Mouse (Mus musculus): ENCODE data around the gene Mrpl41. TPM values are rescaled to one million over a fixed set of nuclear protein-coding genes. Genes with fewer than 3 reads are reported as not detected.

The Mrpl41 gene
- 109 and 125 TPM in 2 replicates for polyA plus RNA-seq (2015; fragmentation: Nextera tagmentation; extraction: Ambion mirVana)

- peak within 1 kb of the TSS; percentile 100 for H3K4me2 ChIP-seq
- peak within 1 kb of the TSS; percentile 87 for H3K9ac ChIP-seq
- peak within 1 kb of the TSS; percentile 84 for H3K4me3 ChIP-seq
- H3K27me3 ChIP-seq (replicated peaks): no peaks in the 10 kb centered on the region
- ATAC-seq (ENCODE audit: extremely low read depth, insufficient number of reproducible peaks, low FRiP score, low TSS enrichment): peak; percentile 99
- peaks cover 22% of the 10 kb centered on the region for H3K4me1 ChIP-seq
- peaks cover 33% of the 10 kb centered on the region for H3K36me3 ChIP-seq
- H3K9me3 ChIP-seq: no peaks in the 10 kb centered on the region
- under 1% methylated on average over 64 of the region's 64 CpGs for WGBS
- peak within 1 kb of the TSS; percentile 95 for H3K27ac ChIP-seq (replicated peaks)
Measured at GRCm38 (mm10) chr2:24974906-24975703, at the start of gene Mrpl41. Gene Mrpl41, minus strand, starts transcription at chr2:24975098.

DNA sequence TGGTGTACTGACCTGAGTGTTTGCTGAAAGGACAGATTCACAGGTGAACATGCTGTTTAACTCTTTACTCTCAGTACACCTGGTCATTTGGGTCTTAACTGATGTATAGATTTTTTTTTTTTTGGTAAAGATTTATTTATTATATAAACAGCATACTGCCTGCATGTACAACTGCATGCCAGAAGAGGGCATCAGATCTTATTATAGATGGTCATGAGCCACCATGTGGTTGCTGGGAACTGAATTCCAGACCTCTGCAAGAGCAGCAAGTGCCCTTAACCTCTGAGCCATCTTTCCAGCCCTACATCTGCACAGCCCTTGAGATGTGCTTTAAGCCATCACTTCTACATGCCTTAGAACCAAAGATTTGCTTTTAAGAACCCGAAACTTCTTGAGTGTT, 47.8 kb upstream of the Mrpl41 start:
- no peaks in the 10 kb centered on the region for H3K27me3 ChIP-seq (replicated peaks)
- no peak overlapping the region for H3K4me3 ChIP-seq
- WGBS: 83% methylated on average over 1 of the region's 1 CpGs
- no peak overlapping the region for H3K27ac ChIP-seq (replicated peaks)
- peaks cover 21% of the 10 kb centered on the region for H3K36me3 ChIP-seq
- no peaks in the 10 kb centered on the region for H3K4me1 ChIP-seq
- ATAC-seq (ENCODE audit: extremely low read depth, insufficient number of reproducible peaks, low FRiP score, low TSS enrichment): no peak
- no peaks in the 10 kb centered on the region for H3K9me3 ChIP-seq
- H3K9ac ChIP-seq: no peak overlapping the region
- no peak overlapping the region for H3K4me2 ChIP-seq

- Histone ChIP-seq H3K4me2 (no peak overlapping the region), H3K27me3 (replicated peaks) (no peaks in the 10 kb centered on the region), H3K4me3 (no peak overlapping the region), H3K9me3 (no peaks in the 10 kb centered on the region), H3K4me1 (no peaks in the 10 kb centered on the region), H3K27ac (replicated peaks) (no peak overlapping the region), H3K36me3 (peaks cover under 1% of the 10 kb centered on the region; the same call in 1 of the 2 replicates), H3K9ac (no peak overlapping the region)
- ATAC-seq (ENCODE audit: extremely low read depth, insufficient number of reproducible peaks, low FRiP score, low TSS enrichment): no peak
Measured at GRCm38 (mm10) chr2:25008250-25008649, 33.4 kb upstream of the Mrpl41 start.

DNA sequence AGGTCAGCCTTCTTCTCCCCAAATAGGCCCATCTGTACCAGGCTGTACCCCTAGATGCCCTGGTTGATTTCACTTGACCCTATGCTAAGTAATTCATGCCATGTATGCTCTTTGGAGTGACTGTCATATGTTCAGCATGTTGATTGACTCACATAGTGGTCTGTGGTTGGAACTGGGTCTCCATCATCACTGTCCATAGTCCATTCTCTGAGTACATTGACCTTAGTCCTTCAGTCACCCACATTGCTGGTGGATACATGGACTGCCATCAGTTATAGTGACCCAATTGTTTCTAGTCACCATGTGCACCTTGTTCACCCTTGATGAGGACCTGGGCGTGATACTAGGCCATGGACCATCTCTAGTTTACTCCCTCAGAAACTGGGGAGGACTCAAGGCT, 31.9 kb upstream of the Mrpl41 start:
- H3K4me2 ChIP-seq: no peak overlapping the region
- no peaks in the 10 kb centered on the region for H3K4me1 ChIP-seq
- no peak overlapping the region for H3K4me3 ChIP-seq
- H3K9ac ChIP-seq: no peak overlapping the region
- H3K27ac ChIP-seq (replicated peaks): no peak overlapping the region
- H3K9me3 ChIP-seq: no peaks in the 10 kb centered on the region
- 83% methylated on average over 1 of the region's 1 CpGs for WGBS
- H3K36me3 ChIP-seq: peaks cover 9% of the 10 kb centered on the region; the same call in 1 of the 2 replicates
- no peaks in the 10 kb centered on the region for H3K27me3 ChIP-seq (replicated peaks)
- ATAC-seq (ENCODE audit: extremely low read depth, insufficient number of reproducible peaks, low FRiP score, low TSS enrichment): no peak

DNA sequence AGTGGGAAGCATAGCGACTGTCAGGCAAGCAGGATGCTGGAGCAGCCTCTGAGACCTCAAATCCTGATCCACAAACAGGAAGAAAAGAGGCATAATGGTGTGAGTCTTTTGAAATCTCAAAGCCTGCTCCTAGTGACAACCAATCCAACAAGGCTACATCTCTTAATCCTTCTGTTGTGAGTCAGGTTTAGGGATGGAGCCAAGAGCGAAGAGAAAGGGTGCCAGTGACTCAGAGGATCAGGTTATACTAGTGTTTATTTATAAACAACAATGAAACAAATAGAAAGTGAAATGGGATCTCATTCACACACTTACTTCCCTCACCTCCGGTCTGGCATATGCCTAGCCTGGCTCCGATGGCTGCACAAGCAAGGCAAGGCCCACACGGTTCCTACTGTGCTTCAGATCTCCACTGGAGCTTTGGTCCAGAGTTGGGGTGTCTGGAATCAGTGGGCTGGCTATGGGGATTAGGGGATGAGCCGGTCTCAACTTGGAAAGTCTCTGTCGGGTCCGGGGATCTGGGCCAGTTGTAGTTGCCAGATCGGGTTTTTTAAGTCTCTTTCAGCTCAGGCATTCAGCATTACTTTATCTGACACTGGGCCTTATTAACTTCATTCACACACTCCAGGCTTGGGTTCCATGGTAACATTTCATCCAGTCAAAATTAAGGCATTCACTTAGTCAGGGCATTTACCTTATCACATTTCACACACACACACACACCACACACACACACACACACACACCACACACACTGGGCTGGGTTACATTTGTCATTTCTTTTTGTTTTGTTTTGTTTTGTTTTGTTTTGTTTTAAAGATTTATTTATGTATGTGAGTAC, 29.3 kb upstream of the Mrpl41 start:
- 76% methylated on average over 9 of the region's 9 CpGs for WGBS
- Histone ChIP-seq H3K4me3 (no peak overlapping the region), H3K36me3 (peaks cover 9% of the 10 kb centered on the region; the same call in 1 of the 2 replicates), H3K4me2 (no peak overlapping the region), H3K9ac (no peak overlapping the region), H3K9me3 (no peaks in the 10 kb centered on the region), H3K27ac (replicated peaks) (no peak overlapping the region), H3K27me3 (replicated peaks) (no peaks in the 10 kb centered on the region), H3K4me1 (no peaks in the 10 kb centered on the region)
- ATAC-seq (ENCODE audit: extremely low read depth, insufficient number of reproducible peaks, low FRiP score, low TSS enrichment): no peak

GRCm38 (mm10) chr2:25000544-25001235, 25.8 kb upstream of the Mrpl41 start:
- no peaks in the 10 kb centered on the region for H3K27me3 ChIP-seq (replicated peaks)
- H3K27ac ChIP-seq (replicated peaks): no peak overlapping the region
- no peaks in the 10 kb centered on the region for H3K9me3 ChIP-seq
- 63% methylated on average over 3 of the region's 3 CpGs for WGBS
- no peak overlapping the region for H3K9ac ChIP-seq
- no peak overlapping the region for H3K4me3 ChIP-seq
- H3K4me1 ChIP-seq: no peaks in the 10 kb centered on the region
- peaks cover 12% of the 10 kb centered on the region; the same call in 1 of the 2 replicates for H3K36me3 ChIP-seq
- ATAC-seq (ENCODE audit: extremely low read depth, insufficient number of reproducible peaks, low FRiP score, low TSS enrichment): no peak
- no peak overlapping the region for H3K4me2 ChIP-seq

GRCm38 (mm10) chr2:24996471-24996870, 21.6 kb upstream of the Mrpl41 start:
- 87% methylated on average over 2 of the region's 2 CpGs for WGBS
- no peak overlapping the region for H3K4me3 ChIP-seq
- no peaks in the 10 kb centered on the region for H3K9me3 ChIP-seq
- H3K27me3 ChIP-seq (replicated peaks): no peaks in the 10 kb centered on the region
- no peak overlapping the region for H3K27ac ChIP-seq (replicated peaks)
- no peak for ATAC-seq (ENCODE audit: extremely low read depth, insufficient number of reproducible peaks, low FRiP score, low TSS enrichment)
- H3K36me3 ChIP-seq: 0 out of 2 replicates have a peak, but pooled peaks cover 5% of the 10 kb centered on the region
- H3K4me2 ChIP-seq: no peak overlapping the region
- H3K4me1 ChIP-seq: no peaks in the 10 kb centered on the region
- no peak overlapping the region for H3K9ac ChIP-seq

DNA sequence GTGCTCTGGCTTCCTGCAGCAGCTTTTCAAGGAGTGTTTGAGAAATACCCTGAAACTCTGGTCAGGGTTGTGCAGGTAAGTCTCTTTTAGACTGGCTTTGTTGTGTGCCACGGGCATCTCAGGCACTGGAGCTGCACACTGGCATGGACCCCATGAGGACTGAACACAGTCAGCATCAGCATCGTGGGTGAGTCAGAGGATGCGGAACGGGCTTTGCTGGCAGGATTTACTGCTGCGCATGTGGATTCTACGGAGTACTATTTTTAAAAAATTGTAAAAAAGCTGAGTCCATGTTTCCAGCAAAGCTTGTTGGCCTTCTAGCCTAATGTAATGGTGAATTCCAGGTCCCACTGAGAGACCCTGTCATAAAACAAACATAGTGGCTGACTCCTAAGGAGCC, 20.4 kb upstream of the Mrpl41 start:
- Histone ChIP-seq H3K27ac (replicated peaks) (no peak overlapping the region), H3K9ac (no peak overlapping the region), H3K4me3 (no peak overlapping the region), H3K27me3 (replicated peaks) (no peaks in the 10 kb centered on the region), H3K4me2 (no peak overlapping the region), H3K9me3 (no peaks in the 10 kb centered on the region), H3K36me3 (0 out of 2 replicates have a peak, but pooled peaks cover 8% of the 10 kb centered on the region), H3K4me1 (no peaks in the 10 kb centered on the region)
- 87% methylated on average over 6 of the region's 6 CpGs for WGBS
- no peak for ATAC-seq (ENCODE audit: extremely low read depth, insufficient number of reproducible peaks, low FRiP score, low TSS enrichment)

GRCm38 (mm10) chr2:24987762-24988161, 12.9 kb upstream of the Mrpl41 start:
- peaks cover 55% of the 10 kb centered on the region for H3K36me3 ChIP-seq
- no peak overlapping the region for H3K4me2 ChIP-seq
- H3K9ac ChIP-seq: no peak overlapping the region
- no peak overlapping the region for H3K27ac ChIP-seq (replicated peaks)
- H3K9me3 ChIP-seq: no peaks in the 10 kb centered on the region
- no peak for ATAC-seq (ENCODE audit: extremely low read depth, insufficient number of reproducible peaks, low FRiP score, low TSS enrichment)
- no peaks in the 10 kb centered on the region for H3K27me3 ChIP-seq (replicated peaks)
- WGBS: 44% methylated on average over 2 of the region's 2 CpGs
- no peak overlapping the region for H3K4me3 ChIP-seq
- no peaks in the 10 kb centered on the region for H3K4me1 ChIP-seq

GRCm38 (mm10) chr2:24976960-24977359, 2.1 kb upstream of the Mrpl41 start:
- WGBS: 87% methylated on average over 5 of the region's 5 CpGs
- Histone ChIP-seq H3K36me3 (peaks cover 16% of the 10 kb centered on the region), H3K27ac (replicated peaks) (no peak overlapping the region), H3K4me1 (peaks cover 22% of the 10 kb centered on the region), H3K9me3 (no peaks in the 10 kb centered on the region), H3K4me3 (peak overlapping the region; percentile 84), H3K9ac (no peak overlapping the region), H3K27me3 (replicated peaks) (no peaks in the 10 kb centered on the region), H3K4me2 (peak overlapping the region; percentile 100)
- ATAC-seq (ENCODE audit: extremely low read depth, insufficient number of reproducible peaks, low FRiP score, low TSS enrichment): no peak

- Histone ChIP-seq H3K9me3 (no peaks in the 10 kb centered on the region), H3K4me2 (peak within 1 kb of the TSS; percentile 100), H3K36me3 (peaks cover 26% of the 10 kb centered on the region), H3K9ac (peak within 1 kb of the TSS; percentile 87), H3K27me3 (replicated peaks) (no peaks in the 10 kb centered on the region), H3K4me3 (peak within 1 kb of the TSS; percentile 84), H3K27ac (replicated peaks) (peak within 1 kb of the TSS; percentile 95), H3K4me1 (peaks cover 22% of the 10 kb centered on the region)
- under 1% methylated on average over 16 of the region's 16 CpGs for WGBS
- ATAC-seq (ENCODE audit: extremely low read depth, insufficient number of reproducible peaks, low FRiP score, low TSS enrichment): peak; percentile 61
Measured at GRCm38 (mm10) chr2:24975704-24976297, 903 bp upstream of the Mrpl41 start, which contains the start of gene Pnpla7. Gene Pnpla7, plus strand, starts transcription at chr2:24976033.

Measured in heart, embryonic 13.5 days (tissue).